In the genomic region with DNA sequence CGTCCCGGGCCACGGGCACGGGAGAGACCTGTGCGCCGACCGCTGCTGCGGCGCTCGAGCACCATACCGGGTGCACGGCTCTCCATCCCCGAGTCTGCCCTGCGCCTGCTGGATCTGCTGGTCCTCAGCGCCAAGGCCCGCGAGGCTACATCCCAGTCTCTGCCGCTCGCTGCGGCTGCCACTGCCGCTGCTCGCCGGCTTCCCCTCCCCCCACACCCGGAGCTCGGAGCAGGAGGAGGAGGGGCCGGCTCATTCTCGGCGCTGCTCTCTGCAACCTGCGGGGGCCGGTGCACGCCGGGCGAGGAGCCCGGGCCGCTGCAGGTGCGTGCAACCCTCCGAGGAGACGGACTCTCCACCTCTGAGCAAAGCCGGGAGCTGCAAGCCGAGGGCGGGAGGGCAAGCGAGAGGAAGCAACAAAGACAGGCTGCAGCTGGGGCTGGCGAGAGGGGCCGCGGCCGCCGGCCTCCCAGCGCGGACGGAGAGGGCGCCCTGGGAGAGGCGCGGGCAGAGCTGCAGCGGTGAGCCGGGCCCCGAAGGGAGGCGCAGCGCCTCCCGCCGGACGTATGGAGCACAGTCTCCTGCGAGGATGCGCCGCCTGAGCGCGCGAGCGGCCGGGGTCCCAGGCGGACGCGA, we compare ENCODE assay signal across 8 mouse cellular contexts. TPM values are rescaled to one million over a fixed set of nuclear protein-coding genes. Genes with fewer than 3 reads are reported as not detected.
A peak's percentile ranks its signal among the peaks of the same experiment; 100 is the strongest.
DNase-seq lines count a peak whose midpoint lies in the region; ATAC-seq and TF ChIP-seq lines count a peak whose summit lies in the region.

A gene (plus strand): TSS at position 452 of the 633 bp plus-strand sequence.

- no peaks in the 10 kb centered on the region for H3K36me3 ChIP-seq in intestine, postnatal 0 days (ENCODE audit: control insufficient read depth, insufficient read depth)
- no peaks in the 10 kb centered on the region for H3K36me3 ChIP-seq in limb, embryonic 12.5 days
- no peaks in the 10 kb centered on the region for H3K36me3 ChIP-seq in midbrain, embryonic 13.5 days

- peaks cover 20% of the 10 kb centered on the region; the same call in 1 of the 2 replicates for H3K4me1 ChIP-seq in intestine, postnatal 0 days (replicated peaks; ENCODE audit: control insufficient read depth, insufficient read depth, low read length)
- H3K4me1 ChIP-seq in limb, embryonic 12.5 days (replicated peaks) = peaks cover 64% of the 10 kb centered on the region
- H3K4me1 ChIP-seq in midbrain, embryonic 13.5 days (replicated peaks) = peaks cover 54% of the 10 kb centered on the region

- H3K27me3 ChIP-seq in intestine, postnatal 0 days (replicated peaks; ENCODE audit: control insufficient read depth, insufficient read depth, low read length) = no peaks in the 10 kb centered on the region
- peaks cover 59% of the 10 kb centered on the region for H3K27me3 ChIP-seq in limb, embryonic 12.5 days
- peaks cover 13% of the 10 kb centered on the region for H3K27me3 ChIP-seq in midbrain, embryonic 13.5 days

- no peaks in the 10 kb centered on the region for H3K9me3 ChIP-seq in intestine, postnatal 0 days (ENCODE audit: control insufficient read depth)
- peaks cover 11% of the 10 kb centered on the region; the same call in 1 of the 2 replicates for H3K9me3 ChIP-seq in limb, embryonic 12.5 days
- H3K9me3 ChIP-seq in midbrain, embryonic 13.5 days = peaks cover 6% of the 10 kb centered on the region; the same call in 1 of the 2 replicates

- H3K27ac ChIP-seq in intestine, postnatal 0 days (ENCODE audit: low read depth, low read length) = peak within 1 kb of the TSS; percentile 54
- H3K27ac ChIP-seq in limb, embryonic 12.5 days = peak within 1 kb of the TSS; percentile 72
- H3K27ac ChIP-seq in midbrain, embryonic 13.5 days = peak within 1 kb of the TSS; percentile 96

- peak within 1 kb of the TSS; percentile 53 for H3K9ac ChIP-seq in intestine, postnatal 0 days (ENCODE audit: low read depth, low read length)
- H3K9ac ChIP-seq in limb, embryonic 12.5 days (replicated peaks) = peak within 1 kb of the TSS; percentile 59
- H3K9ac ChIP-seq in midbrain, embryonic 13.5 days (replicated peaks) = peak within 1 kb of the TSS; percentile 90

- under 1% methylated on average over 66 of the region's 72 CpGs for WGBS in intestine, postnatal 0 days
- WGBS in limb, embryonic 12.5 days = under 1% methylated on average over 68 of the region's 72 CpGs
- under 1% methylated on average over 67 of the region's 72 CpGs for WGBS in midbrain, embryonic 13.5 days

- peak; percentile 87 for TF ChIP-seq CTCF in intestine, postnatal 0 days (IDR thresholded peaks at IDR 0.05; ENCODE audit: low read depth)

- intact Hi-C loops in gastrocnemius, postnatal 14 days (cut with DNase I; ENCODE audit: low total_unique reads) = loop anchor here (5.0 kb wide), 1 partner anchor 105 kb away; no protein-coding TSS in a partner anchor

- peak within 1 kb of the TSS; percentile 76 for H3K4me3 ChIP-seq in intestine, postnatal 0 days (ENCODE audit: low read depth, low read length)
- peak within 1 kb of the TSS; percentile 66 for H3K4me3 ChIP-seq in limb, embryonic 12.5 days (replicated peaks)
- H3K4me3 ChIP-seq in midbrain, embryonic 13.5 days (replicated peaks) = peak within 1 kb of the TSS; percentile 82

- DNase-seq in ovary, postnatal 10 days (ENCODE audit: low spot score) = peak; percentile 56
- no peak for DNase-seq in ovary, adult 18-20 months (ENCODE audit: low spot score)
- DNase-seq in cerebellum, postnatal 36 days = peak; percentile 68 to 74
- peak; percentile 63 for DNase-seq in gastrocnemius, postnatal 14 days
- peak; percentile 61 to 65 for DNase-seq in spleen, postnatal 36 days (ENCODE audit: low spot score in 2 of 2)

- peak within 1 kb of the TSS; percentile 99 for H3K4me2 ChIP-seq in intestine, postnatal 0 days (replicated peaks; ENCODE audit: low read depth)
- peak within 1 kb of the TSS; percentile 96 for H3K4me2 ChIP-seq in limb, embryonic 12.5 days
- H3K4me2 ChIP-seq in midbrain, embryonic 13.5 days (replicated peaks) = peak within 1 kb of the TSS; percentile 90

- peak; percentile 59 for ATAC-seq in intestine, postnatal 0 days
- peak; percentile 50 for ATAC-seq in limb, embryonic 12.5 days (ENCODE audit: insufficient number of reproducible peaks, insufficient read depth, low FRiP score, low TSS enrichment, low read depth)
- peak; percentile 65 for ATAC-seq in midbrain, embryonic 13.5 days

RNA-seq across cellular contexts. Expression of the gene that starts here (rescaled TPM):
- under 1 TPM; 0.49 to 0.96 TPM for total RNA-seq in gastrocnemius, postnatal 14 days (2021)
- polyA plus RNA-seq in intestine, postnatal 0 days (2015; fragmentation: Nextera tagmentation; extraction: Ambion mirVana) = 2.3 and 3.2 TPM in 2 replicates
- polyA plus RNA-seq in limb, embryonic 12.5 days (2016; fragmentation: Nextera tagmentation; extraction: Ambion mirVana) = 1.7 and 2.1 TPM in 2 replicates
- polyA plus RNA-seq in midbrain, embryonic 13.5 days (2015; fragmentation: Nextera tagmentation; extraction: Ambion mirVana) = 5.1 and 6.1 TPM in 2 replicates

Comparison
In these comparisons a context has a peak if more than half of its experiments do, and no peak if none do; other contexts are left out.
1. Peak in DNase-seq in gastrocnemius, postnatal 14 days; RNA of the gene not detected or under 1 TPM.